In the genomic region with DNA sequence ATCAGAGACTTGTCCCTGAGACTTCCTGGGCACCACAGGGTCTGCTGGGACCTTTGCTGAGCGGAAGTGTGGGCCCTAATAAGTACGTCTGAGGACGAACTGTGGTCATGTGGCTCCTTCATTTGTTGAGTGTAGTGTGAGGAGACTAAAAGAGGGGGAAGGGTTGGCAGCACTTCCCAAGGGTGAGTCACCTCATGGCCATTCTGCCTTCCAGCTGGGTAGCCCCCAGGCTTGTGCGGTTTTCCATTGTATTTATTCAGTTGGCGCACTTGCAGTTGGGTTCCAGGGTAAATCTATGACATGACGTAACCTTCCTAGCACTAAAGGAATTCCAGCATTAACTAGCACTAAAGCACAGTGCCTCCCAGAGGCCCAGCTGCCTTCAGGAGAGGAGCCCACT, we compare ENCODE assay signal across 15 mouse cellular contexts. TPM values are rescaled to one million over a fixed set of nuclear protein-coding genes. Genes with fewer than 3 reads are reported as not detected.
DNase-seq lines count a peak whose midpoint lies in the region; ATAC-seq and TF ChIP-seq lines count a peak whose summit lies in the region.
"Had no signal": no experiment of that assay in that cellular context is flagged by ENCODE, and none has a peak within 500 bp of the region (broad histone marks: within the 10 kb centered on the region; RNA-seq: fewer than 3 reads in every experiment).

No protein-coding gene starts in this region.

- no peak overlapping the region for H3K9ac ChIP-seq in heart, embryonic 12.5 days
- H3K9ac ChIP-seq: hindbrain, embryonic 12.5 days; lung, embryonic 14.5 days; midbrain, embryonic 15.5 days had no signal

- 69% methylated on average over 6 of the region's 6 CpGs for WGBS in heart, embryonic 12.5 days

- H3K27me3 ChIP-seq in heart, embryonic 12.5 days (replicated peaks): no peaks in the 10 kb centered on the region
- H3K27me3 ChIP-seq: hindbrain, embryonic 12.5 days; megakaryocyte, embryonic 14.5 days; midbrain, embryonic 15.5 days had no signal

- no peak for DNase-seq in heart, adult 9 months (ENCODE audit: low spot score in 2 of 2)
- no peak for DNase-seq in layer of hippocampus, adult 2 months (ENCODE audit: low spot score in 2 of 2)
- no peak for DNase-seq in layer of hippocampus, postnatal 14 days (ENCODE audit: low spot score in 2 of 2)
- DNase-seq in 3T3-L1 (ENCODE audit: low read depth, low spot score): peak; percentile 72
- DNase-seq in NIH3T3 (ENCODE audit: low read depth): peak; percentile 82
- no peak for DNase-seq in thymus, postnatal 36 days
- DNase-seq: adrenal gland, postnatal 25 days; cerebellum, adult 2 months had no signal

- H3K27ac ChIP-seq in heart, embryonic 12.5 days (ENCODE audit: poor library complexity, severe bottlenecking): peak overlapping the region; percentile 61
- peak overlapping the region; percentile 40 for H3K27ac ChIP-seq in layer of hippocampus, adult 2 months
- H3K27ac ChIP-seq: hindbrain, embryonic 12.5 days; left cerebral cortex, adult 2 months; midbrain, embryonic 15.5 days had no signal

- no peak overlapping the region for H3K4me2 ChIP-seq in heart, embryonic 12.5 days
- H3K4me2 ChIP-seq: hindbrain, embryonic 12.5 days; lung, embryonic 14.5 days; midbrain, embryonic 15.5 days had no signal

- ATAC-seq in heart, embryonic 12.5 days (ENCODE audit: insufficient number of reproducible peaks, low FRiP score): no peak; the same call in 1 of the 2 replicates
- ATAC-seq in inflammation-experienced regulatory T-cells, adult 6 months: no peak
- ATAC-seq: midbrain, embryonic 15.5 days had no signal

- H3K4me3 ChIP-seq in heart, embryonic 12.5 days: no peak overlapping the region
- H3K4me3 ChIP-seq in layer of hippocampus, adult 2 months: no peak overlapping the region
- H3K4me3 ChIP-seq: hindbrain, embryonic 12.5 days; left cerebral cortex, adult 2 months; megakaryocyte, embryonic 14.5 days; midbrain, embryonic 15.5 days had no signal

- peaks cover 33% of the 10 kb centered on the region for H3K4me1 ChIP-seq in heart, embryonic 12.5 days (replicated peaks)
- H3K4me1 ChIP-seq: hindbrain, embryonic 12.5 days; midbrain, embryonic 15.5 days had no signal

- H3K36me3 ChIP-seq in heart, embryonic 12.5 days: peaks cover 52% of the 10 kb centered on the region

- H3K9me3 ChIP-seq in heart, embryonic 12.5 days (replicated peaks): no peaks in the 10 kb centered on the region
- H3K9me3 ChIP-seq: hindbrain, embryonic 12.5 days; megakaryocyte, embryonic 14.5 days; midbrain, embryonic 15.5 days had no signal

- TF ChIP-seq CTCF in layer of hippocampus, adult 2 months (conservative IDR thresholded peaks at IDR 0.05): no peak

RNA-seq across cellular contexts. Expression of gene Brap, which starts 25.1 kb away (rescaled TPM):
- polyA plus RNA-seq in heart, embryonic 12.5 days (2016; fragmentation: Nextera tagmentation; extraction: Ambion mirVana): 32.8 and 34.8 TPM in 2 replicates
- total RNA-seq in layer of hippocampus, adult 2 months (2021): 10 to 100 TPM; 67.8 to 68.4 TPM
- total RNA-seq in layer of hippocampus, postnatal 14 days (2021): 10 to 100 TPM; 60.3 to 65.6 TPM
- 10 to 100 TPM in 2 of 3 experiments, 1 to 10 TPM in 1; 9.6 to 14.4 (median 13.5) TPM for polyA plus RNA-seq in inflammation-experienced regulatory T-cells, adult 6 months (2017; shearing (Covaris generic))

RNA-seq across cellular contexts. Expression of gene Acad10, which starts 25.2 kb away (rescaled TPM):
- 1.4 and 1.5 TPM in 2 replicates for polyA plus RNA-seq in heart, embryonic 12.5 days (2016; fragmentation: Nextera tagmentation; extraction: Ambion mirVana)
- 1 to 10 TPM; 4.2 to 4.3 TPM for total RNA-seq in layer of hippocampus, adult 2 months (2021)
- 1 to 10 TPM; 3.3 to 3.5 TPM for total RNA-seq in layer of hippocampus, postnatal 14 days (2021)
- 1 to 10 TPM in 2 of 3 experiments, under 1 TPM in 1; 0.93 to 5.7 (median 5.6) TPM for polyA plus RNA-seq in inflammation-experienced regulatory T-cells, adult 6 months (2017; shearing (Covaris generic))

RNA-seq across cellular contexts. Expression of gene Atxn2, which starts 25.6 kb away (rescaled TPM):
- 82.4 and 83.2 TPM in 2 replicates for polyA plus RNA-seq in heart, embryonic 12.5 days (2016; fragmentation: Nextera tagmentation; extraction: Ambion mirVana)
- total RNA-seq in layer of hippocampus, adult 2 months (2021): 100 to 1,000 TPM; 216 to 227 TPM
- 100 to 1,000 TPM; 220 to 237 TPM for total RNA-seq in layer of hippocampus, postnatal 14 days (2021)
- polyA plus RNA-seq in inflammation-experienced regulatory T-cells, adult 6 months (2017; shearing (Covaris generic)): 10 to 100 TPM; 18.4 to 48.0 (median 35.1) TPM

Comparison
In these comparisons a context has a peak if more than half of its experiments do, and no peak if none do; other contexts are left out.
1. DNase-seq: peak in 3T3-L1 (single experiment) and NIH3T3 (single experiment); none in heart, adult 9 months (0 of 2), layer of hippocampus, adult 2 months (0 of 2), layer of hippocampus, postnatal 14 days (0 of 2) and thymus, postnatal 36 days (0 of 2).